Mouse (Mus musculus) effector memory CD4-positive, alpha-beta T cell, adult 7 months (primary cell): ENCODE results near the gene Ntmt1. TPM values are rescaled to one million over a fixed set of nuclear protein-coding genes. Genes with fewer than 3 reads are reported as not detected.

Experiments
- polyA plus RNA-seq: library from polyadenylated mRNA; unstranded; fragments of 100-300 nt; shearing (Covaris generic); gene quantifications from one replicate; pipeline ENCODE4 v1.2.1, GENCODE M21; 2017

The Ntmt1 gene
- polyA plus RNA-seq: 27.2 TPM

GRCm38 (mm10) chr2:30807648-30808295, at the start of gene Ntmt1:
Ntmt1 (plus strand) TSS chr2:30807826.

GRCm38 (mm10) chr2:30803604-30804003, 4.0 kb upstream of the Ntmt1 start, which contains the start of gene 1700001O22Rik:
1700001O22Rik (minus strand) TSS chr2:30803661.

GRCm38 (mm10) chr2:30830283-30830795, 22.7 kb downstream of the Ntmt1 start, which contains the start of gene Asb6:
Asb6 (minus strand) TSS chr2:30830333.

GRCm38 (mm10) chr2:30834373-30835022, 26.9 kb downstream of the Ntmt1 start, which contains the start of gene Prrx2:
Prrx2 (plus strand) TSS chr2:30834972.

Other genes with a start within 250 kb of the Ntmt1 start
- gene Cstad, start 212.8 kb upstream of the Ntmt1 start, polyA plus RNA-seq: 1.4 TPM
- gene 1700001O22Rik, start 4.2 kb upstream of the Ntmt1 start, polyA plus RNA-seq: 12.9 TPM
- gene Asb6, start 22.5 kb downstream of the Ntmt1 start, polyA plus RNA-seq: 43.5 TPM
- gene Prrx2, start 27.1 kb downstream of the Ntmt1 start, polyA plus RNA-seq: not detected
- gene Ptges, start 122.0 kb downstream of the Ntmt1 start, polyA plus RNA-seq: 0.27 TPM
- 36.3 TPM for gene Tor1b, start 145.1 kb downstream of the Ntmt1 start, polyA plus RNA-seq
- 74.5 TPM for gene Tor1a, start 160.1 kb downstream of the Ntmt1 start, polyA plus RNA-seq
- 69.6 TPM for gene BC005624, start 174.4 kb downstream of the Ntmt1 start, polyA plus RNA-seq
- 25.2 TPM for gene Usp20, start 174.5 kb downstream of the Ntmt1 start, polyA plus RNA-seq